Mouse (Mus musculus) G1E (cell line): ENCODE measurements at regions not wholly inside any gene's neighbourhood (a gene's known extent, or its start where the extent isn't known, plus 50 kb on each side); places are given as distances from the start of the nearest gene placed in this dataset.

Experiments
- ATAC-seq: 2 replicates; pipeline ENCODE4 v1.8.0; 2016; ENCODE audit warnings: mild to moderate bottlenecking; ENCODE audit not compliant: insufficient number of reproducible peaks, poor library complexity, low FRiP score, severe bottlenecking; ENCODE audit errors: extremely low read depth
- DNase-seq: peaks from one replicate; pipeline ENCODE4 v3.0.0; 2012; ENCODE audit warnings: low spot score
- H3K27me3 ChIP-seq: 2 replicates; pipeline ENCODE4 v1.6.1; 2012; ENCODE audit warnings: mild to moderate bottlenecking, low read length, inconsistent platforms; ENCODE audit not compliant: insufficient read depth
- H3K36me3 ChIP-seq: replicated peaks from 2 replicates; pipeline ENCODE3; 2012; ENCODE audit warnings: mild to moderate bottlenecking, inconsistent platforms
- H3K4me1 ChIP-seq: 2 replicates; pipeline ENCODE4 v1.6.1; 2012; ENCODE audit warnings: low read depth, low read length, inconsistent platforms, mixed read lengths; ENCODE audit not compliant: insufficient read depth
- H3K4me3 ChIP-seq: 2 replicates; pipeline ENCODE4 v1.5.1; 2012; ENCODE audit warnings: low read depth, mild to moderate bottlenecking, inconsistent platforms, low read length, moderate library complexity, mixed read lengths
- H3K9me3 ChIP-seq: replicated peaks from 2 replicates; pipeline ENCODE4 v1.6.1; 2012; ENCODE audit warnings: inconsistent platforms
- CTCF ChIP-seq: IDR thresholded peaks from 2 replicates; pipeline ENCODE4 v1.5.1; 2012; ENCODE audit warnings: low read depth, low read length, inconsistent platforms, mixed read lengths
- GATA1 ChIP-seq: IDR thresholded peaks from 2 replicates; pipeline ENCODE4 v1.6.1; 2012; ENCODE audit warnings: borderline replicate concordance, low read length, inconsistent platforms, mixed read lengths
- GATA2 ChIP-seq: IDR thresholded peaks from 2 replicates; pipeline ENCODE4 v1.6.1; 2012; ENCODE audit warnings: low read depth, low read length, inconsistent platforms, borderline replicate concordance
- POLR2AphosphoS5 ChIP-seq: IDR thresholded peaks from 2 replicates; pipeline ENCODE4 v1.6.1; 2012; ENCODE audit warnings: low read depth, low read length, inconsistent platforms; ENCODE audit not compliant: insufficient replicate concordance
- TAL1 ChIP-seq: conservative IDR thresholded peaks from 2 replicates; pipeline ENCODE4 v1.6.1; 2012; ENCODE audit warnings: low read depth, low read length, inconsistent platforms, mixed read lengths

- Histone ChIP-seq H3K36me3 (no peaks in the 10 kb centered on the region), H3K4me3 (no peak overlapping the region), H3K9me3 (no peaks in the 10 kb centered on the region), H3K27me3 (no peaks in the 10 kb centered on the region), H3K4me1 (no peaks in the 10 kb centered on the region)
- TF ChIP-seq POLR2AphosphoS5 (no peak), GATA1 (no peak), TAL1 (no peak), GATA2 (no peak), CTCF (no peak)
- ATAC-seq: no peak
- DNase-seq: no peak
Observed at GRCm38 (mm10) chr9:25024486-25024885, 64.7 kb upstream of the Gm10181 start.

- no peaks in the 10 kb centered on the region for H3K27me3 ChIP-seq
- no peak overlapping the region for H3K4me3 ChIP-seq
- H3K36me3 ChIP-seq: no peaks in the 10 kb centered on the region
- H3K9me3 ChIP-seq: no peaks in the 10 kb centered on the region
- no peaks in the 10 kb centered on the region for H3K4me1 ChIP-seq
- DNase-seq (peak; percentile 13), ATAC-seq (no peak)
- no peak for TF ChIP-seq GATA2
- peak; percentile 77 for TF ChIP-seq CTCF
Observed at GRCm38 (mm10) chr9:25027581-25027980, 61.6 kb upstream of the Gm10181 start.

- ATAC-seq (no peak), DNase-seq (no peak)
- TF ChIP-seq CTCF: no peak
- TF ChIP-seq TAL1: no peak
- no peak for TF ChIP-seq GATA1
- TF ChIP-seq GATA2: no peak
- TF ChIP-seq POLR2AphosphoS5: no peak
- Histone ChIP-seq H3K36me3 (no peaks in the 10 kb centered on the region), H3K4me1 (no peaks in the 10 kb centered on the region), H3K9me3 (no peaks in the 10 kb centered on the region), H3K4me3 (no peak overlapping the region), H3K27me3 (no peaks in the 10 kb centered on the region)
Observed at GRCm38 (mm10) chr9:25028305-25028704, 60.9 kb upstream of the Gm10181 start.

- no peak for ATAC-seq
Observed at GRCm38 (mm10) chr9:25031466-25031865, 57.8 kb upstream of the Gm10181 start.

More at GRCm38 (mm10) chr9:25031466-25031865, 57.8 kb upstream of the Gm10181 start:
- Histone ChIP-seq H3K9me3 (no peaks in the 10 kb centered on the region), H3K4me1 (no peaks in the 10 kb centered on the region), H3K36me3 (no peaks in the 10 kb centered on the region), H3K4me3 (no peak overlapping the region), H3K27me3 (peaks cover 5% of the 10 kb centered on the region; the same call in 1 of the 2 replicates)
- no peak for DNase-seq
- TF ChIP-seq TAL1 (no peak), GATA2 (no peak)
